Mouse (Mus musculus) heart, postnatal 36 days (tissue): ENCODE data around the gene Cd55b. TPM values are rescaled to one million over a fixed set of nuclear protein-coding genes. Genes with fewer than 3 reads are reported as not detected.

Source experiments
- DNase-seq, 2 experiments: peaks; one replicate each; pipeline ENCODE4 v3.0.0; 2021 to 2022
- intact Hi-C: fragments of 180-260 bp; cut with DNase I; formaldehyde crosslinking; loops from one replicate; pipeline ENCODE4 v1.15.1; 2025
- total RNA-seq, 2 experiments: library from RNA; stranded (reverse); gene quantifications; 2 replicates each; pipeline ENCODE4 v1.2.3; 2021

Cd55b gene
- total RNA-seq, 2 experiments from 2014 or later: 0.24 TPM; not detected in 1

DNA sequence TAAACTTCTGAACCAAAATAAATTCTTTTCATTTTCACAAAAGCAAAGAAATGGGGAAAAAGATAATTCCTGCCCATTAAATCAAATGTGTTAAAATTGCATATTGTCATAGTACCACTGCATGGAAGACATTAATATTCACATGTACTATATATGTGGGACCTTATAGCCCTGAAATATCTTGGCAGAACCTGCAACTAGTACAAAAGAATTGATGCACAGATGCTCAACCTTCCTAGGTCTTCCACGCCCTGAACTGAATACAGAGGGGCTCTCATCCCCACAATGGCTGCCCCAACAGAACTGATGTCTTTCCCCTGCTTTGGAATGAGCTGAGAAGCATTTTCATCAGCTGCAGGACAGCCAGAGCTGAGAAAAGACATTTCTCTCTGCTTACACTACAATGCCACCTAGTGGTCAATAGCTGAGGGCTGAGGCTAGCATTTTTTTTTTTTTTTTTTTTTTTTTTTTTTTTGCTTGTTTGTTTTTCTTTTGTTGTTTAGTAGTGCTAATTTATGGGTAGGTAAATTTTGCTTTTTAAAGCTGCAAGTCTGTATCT is 72.7 kb downstream of the Cd55b start:
- intact Hi-C loops: loop anchor here (5.0 kb wide), 1 partner anchor 183 kb away; no protein-coding TSS in a partner anchor
- DNase-seq: peak in 1 of 2 experiments; percentile 4

- no peak for DNase-seq
- intact Hi-C loops: no loop called here
Measured at GRCm38 (mm10) chr1:130342429-130342828, 80.4 kb downstream of the Cd55b start.

Other genes with a start within 250 kb of the Cd55b start
- gene Cd55, start 39.7 kb upstream of the Cd55b start, total RNA-seq: 10 to 100 TPM in 1 of 2 experiments, 1 to 10 TPM in 1; 9.9 to 12.0 TPM
- not detected for gene Zp3r, start 206.6 kb upstream of the Cd55b start, total RNA-seq
- gene C4bp, start 238.6 kb upstream of the Cd55b start, total RNA-seq: not detected